Mouse (Mus musculus) MEL (cell line): ENCODE results near the gene Proca1. TPM values are rescaled to one million over a fixed set of nuclear protein-coding genes. Genes with fewer than 3 reads are reported as not detected.

Experiments used
- DNase-seq: peaks from one replicate; pipeline ENCODE4 v3.0.0; 2011; ENCODE audit warnings: low read depth, low spot score
- H3K27ac ChIP-seq: 2 replicates; pipeline ENCODE4 v1.5.1; 2012; ENCODE audit warnings: low read depth, mild to moderate bottlenecking, control low read depth, low read length, moderate library complexity; ENCODE audit not compliant: control insufficient read depth
- H3K27me3 ChIP-seq, 2 experiments: fragments of 150-350 bp in 1 of 2; sonication (generic) in 1 of 2; 2 replicates each; pipeline ENCODE4 v1.6.1; 2012; ENCODE audit warnings: low read length in 2 of 2, mild to moderate bottlenecking in 2 of 2, improper control_type of control experiment in 1 of 2, moderate library complexity in 1 of 2; ENCODE audit not compliant: insufficient read depth in 2 of 2, control insufficient read depth in 1 of 2
- H3K36me3 ChIP-seq, 2 experiments: 2 replicates each; pipeline ENCODE4 v1.6.1; 2012 to 2014; ENCODE audit warnings: low read length in 2 of 2, improper control_type of control experiment in 1 of 2, inconsistent platforms in 1 of 2, mild to moderate bottlenecking in 1 of 2; ENCODE audit not compliant: insufficient read depth in 2 of 2, control insufficient read depth in 1 of 2
- H3K4me1 ChIP-seq, 2 experiments: fragments of 150-350 bp in 1 of 2; sonication (generic) in 1 of 2; 2 replicates each; pipeline ENCODE4 v1.6.1; 2012; ENCODE audit warnings: low read length in 2 of 2, improper control_type of control experiment in 1 of 2, mild to moderate bottlenecking in 1 of 2; ENCODE audit not compliant: insufficient read depth in 2 of 2, control insufficient read depth in 1 of 2
- H3K4me3 ChIP-seq, 2 experiments: fragments of 150-350 bp in 1 of 2; sonication (generic) in 1 of 2; 2 replicates each; pipeline ENCODE4 v1.5.1; 2012; ENCODE audit warnings: low read depth in 2 of 2, low read length in 2 of 2, mild to moderate bottlenecking in 2 of 2, moderate library complexity in 2 of 2, control low read depth in 1 of 2, improper control_type of control experiment in 1 of 2; ENCODE audit not compliant: control insufficient read depth in 1 of 2, insufficient read depth in 1 of 2
- H3K79me2 ChIP-seq: 2 replicates; pipeline ENCODE4 v1.6.1; 2012; ENCODE audit warnings: mild to moderate bottlenecking, low read length, moderate library complexity; ENCODE audit not compliant: control insufficient read depth, poor library complexity, insufficient read depth
- H3K9ac ChIP-seq: 2 replicates; pipeline ENCODE4 v1.6.1; 2012; ENCODE audit warnings: low read depth, mild to moderate bottlenecking, control low read depth, low read length, moderate library complexity; ENCODE audit not compliant: control insufficient read depth, poor library complexity, severe bottlenecking
- H3K9me3 ChIP-seq: fragments of 150-350 bp; sonication (generic); replicated peaks from 2 replicates; pipeline ENCODE4 v1.6.1; 2012; ENCODE audit warnings: mild to moderate bottlenecking, low read length, improper control_type of control experiment, moderate library complexity; ENCODE audit not compliant: insufficient read depth
- BHLHE40 ChIP-seq: IDR thresholded peaks from 2 replicates; pipeline ENCODE4 v1.6.1; 2012; ENCODE audit warnings: low read depth, mild to moderate bottlenecking, inconsistent platforms, low read length, improper control_type of control experiment, borderline replicate concordance
- CHD1 ChIP-seq: IDR thresholded peaks from 2 replicates; pipeline ENCODE4 v1.6.1; 2012; ENCODE audit warnings: low read depth, mild to moderate bottlenecking, inconsistent platforms, low read length, improper control_type of control experiment
- CHD2 ChIP-seq: IDR thresholded peaks from 2 replicates; pipeline ENCODE4 v1.6.1; 2011; ENCODE audit warnings: low read length, improper control_type of control experiment
- CTCF ChIP-seq, 3 experiments: IDR thresholded peaks in 2 of 3; conservative IDR thresholded peaks in 1 of 3; 2 replicates each; pipeline ENCODE4 v1.5.1; 2011 to 2012; ENCODE audit warnings: low read length in 3 of 3, low read depth in 2 of 3, mild to moderate bottlenecking in 2 of 3, improper control_type of control experiment in 1 of 3, inconsistent platforms in 1 of 3, mixed read lengths in 1 of 3, moderate library complexity in 1 of 3; ENCODE audit not compliant: control insufficient read depth in 1 of 3, insufficient read depth in 1 of 3, poor library complexity in 1 of 3, severe bottlenecking in 1 of 3
- E2F4 ChIP-seq: IDR thresholded peaks from 2 replicates; pipeline ENCODE4 v1.6.1; 2011; ENCODE audit warnings: low read depth, low read length, improper control_type of control experiment, borderline replicate concordance
- ELF1 ChIP-seq: IDR thresholded peaks from 2 replicates; pipeline ENCODE4 v1.6.1; 2014; ENCODE audit warnings: low read depth, mild to moderate bottlenecking, inconsistent platforms, low read length, improper control_type of control experiment, moderate library complexity
- EP300 ChIP-seq, 2 experiments: IDR thresholded peaks; 2 replicates each; pipeline ENCODE4 v1.6.1; 2011; ENCODE audit warnings: improper control_type of control experiment in 2 of 2, low read length in 2 of 2, low read depth in 1 of 2, mild to moderate bottlenecking in 1 of 2
- GABPA ChIP-seq: IDR thresholded peaks from 2 replicates; pipeline ENCODE4 v1.6.1; 2012; ENCODE audit warnings: low read depth, mild to moderate bottlenecking, inconsistent platforms, low read length, improper control_type of control experiment, moderate library complexity
- HCFC1 ChIP-seq: IDR thresholded peaks from 2 replicates; pipeline ENCODE4 v1.6.1; 2012; ENCODE audit warnings: low read depth, mild to moderate bottlenecking, inconsistent platforms, low read length, improper control_type of control experiment, moderate library complexity
- JUND ChIP-seq: IDR thresholded peaks from 2 replicates; pipeline ENCODE4 v1.6.1; 2011; ENCODE audit warnings: low read depth, mild to moderate bottlenecking, improper control_type of control experiment, low read length
- KAT2A ChIP-seq: conservative IDR thresholded peaks from 2 replicates; pipeline ENCODE4 v1.6.1; 2012; ENCODE audit warnings: low read depth, low read length, improper control_type of control experiment, inconsistent platforms
- MAFK ChIP-seq: IDR thresholded peaks from 2 replicates; pipeline ENCODE4 v1.6.1; 2011; ENCODE audit warnings: low read depth, mild to moderate bottlenecking, low read length, improper control_type of control experiment, borderline replicate concordance
- MAX ChIP-seq: IDR thresholded peaks from 2 replicates; pipeline ENCODE4 v1.6.1; 2011; ENCODE audit warnings: low read length, improper control_type of control experiment
- MAZ ChIP-seq: IDR thresholded peaks from 2 replicates; pipeline ENCODE4 v1.6.1; 2012; ENCODE audit warnings: low read depth, mild to moderate bottlenecking, inconsistent platforms, low read length, improper control_type of control experiment
- MEF2A ChIP-seq: IDR thresholded peaks from 2 replicates; pipeline ENCODE4 v1.6.1; 2014; ENCODE audit warnings: low read depth, mild to moderate bottlenecking, inconsistent platforms, low read length, improper control_type of control experiment; ENCODE audit not compliant: poor library complexity, insufficient replicate concordance, severe bottlenecking; ENCODE audit errors: extremely low read depth
- MXI1 ChIP-seq: IDR thresholded peaks from 2 replicates; pipeline ENCODE4 v1.6.1; 2011; ENCODE audit warnings: mild to moderate bottlenecking, low read depth, low read length, improper control_type of control experiment
- MYB ChIP-seq: IDR thresholded peaks from 2 replicates; pipeline ENCODE4 v1.6.1; 2011; ENCODE audit warnings: mild to moderate bottlenecking, low read depth, low read length, improper control_type of control experiment
- MYC ChIP-seq: IDR thresholded peaks from 2 replicates; pipeline ENCODE4 v1.6.1; 2011; ENCODE audit warnings: low read depth, mild to moderate bottlenecking, low read length, improper control_type of control experiment, moderate library complexity
- NELFE ChIP-seq: IDR thresholded peaks from 2 replicates; pipeline ENCODE4 v1.6.1; 2011; ENCODE audit warnings: low read depth, low read length, improper control_type of control experiment
- NRF1 ChIP-seq: IDR thresholded peaks from 2 replicates; pipeline ENCODE4 v1.6.1; 2014; ENCODE audit warnings: low read depth, mild to moderate bottlenecking, inconsistent platforms, low read length, improper control_type of control experiment, moderate library complexity; ENCODE audit not compliant: poor library complexity, insufficient read depth, severe bottlenecking
- POLR2A ChIP-seq, 2 experiments: IDR thresholded peaks; 2 replicates each; pipeline ENCODE4 v1.6.1; 2011 to 2012; ENCODE audit warnings: low read length in 2 of 2, mild to moderate bottlenecking in 2 of 2, control low read depth in 1 of 2, improper control_type of control experiment in 1 of 2, low read depth in 1 of 2, moderate library complexity in 1 of 2; ENCODE audit not compliant: control insufficient read depth in 1 of 2, insufficient read depth in 1 of 2, poor library complexity in 1 of 2
- POLR2AphosphoS2 ChIP-seq: IDR thresholded peaks from 2 replicates; pipeline ENCODE4 v1.6.1; 2011; ENCODE audit warnings: low read length, improper control_type of control experiment
- POLR2AphosphoS5 ChIP-seq: IDR thresholded peaks from 2 replicates; pipeline ENCODE4 v1.6.1; 2012; ENCODE audit warnings: low read depth, borderline replicate concordance, mild to moderate bottlenecking, inconsistent platforms, low read length, moderate library complexity, mixed read lengths
- RAD21 ChIP-seq: IDR thresholded peaks from 2 replicates; pipeline ENCODE4 v1.6.1; 2011; ENCODE audit warnings: mild to moderate bottlenecking, low read depth, low read length, improper control_type of control experiment
- RCOR1 ChIP-seq: IDR thresholded peaks from 2 replicates; pipeline ENCODE4 v1.6.1; 2012; ENCODE audit warnings: low read depth, mild to moderate bottlenecking, inconsistent platforms, low read length, improper control_type of control experiment
- SIN3A ChIP-seq: IDR thresholded peaks from 2 replicates; pipeline ENCODE4 v1.6.1; 2012; ENCODE audit warnings: low read length, improper control_type of control experiment, inconsistent platforms
- SMC3 ChIP-seq: IDR thresholded peaks from 2 replicates; pipeline ENCODE4 v1.6.1; 2011; ENCODE audit warnings: low read depth, low read length, improper control_type of control experiment
- TAL1 ChIP-seq: IDR thresholded peaks from 2 replicates; pipeline ENCODE4 v1.6.1; 2012; ENCODE audit warnings: mild to moderate bottlenecking, inconsistent platforms, low read length, moderate library complexity, mixed read lengths
- TBP ChIP-seq: IDR thresholded peaks from 2 replicates; pipeline ENCODE4 v1.8.0; 2011; ENCODE audit warnings: low read depth, low read length, improper control_type of control experiment
- TCF12 ChIP-seq: IDR thresholded peaks from 2 replicates; pipeline ENCODE4 v1.6.1; 2014; ENCODE audit warnings: low read depth, mild to moderate bottlenecking, inconsistent platforms, low read length, improper control_type of control experiment, moderate library complexity
- UBTF ChIP-seq: IDR thresholded peaks from 2 replicates; pipeline ENCODE4 v1.6.1; 2012; ENCODE audit warnings: low read depth, mild to moderate bottlenecking, inconsistent platforms, low read length, improper control_type of control experiment, moderate library complexity, borderline replicate concordance; ENCODE audit not compliant: insufficient read depth
- USF1 ChIP-seq: IDR thresholded peaks from 2 replicates; pipeline ENCODE4 v1.6.1; 2014; ENCODE audit warnings: low read depth, mild to moderate bottlenecking, inconsistent platforms, low read length, improper control_type of control experiment, moderate library complexity
- USF2 ChIP-seq, 2 experiments: IDR thresholded peaks; 2 replicates each; pipeline ENCODE4 v1.6.1; 2011 to 2012; ENCODE audit warnings: improper control_type of control experiment in 2 of 2, low read length in 2 of 2, borderline replicate concordance in 1 of 2, inconsistent platforms in 1 of 2, low read depth in 1 of 2, mild to moderate bottlenecking in 1 of 2; ENCODE audit not compliant: insufficient read depth in 1 of 2
- ZKSCAN1 ChIP-seq: IDR thresholded peaks from 2 replicates; pipeline ENCODE4 v1.6.1; 2012; ENCODE audit warnings: low read depth, mild to moderate bottlenecking, inconsistent platforms, low read length, improper control_type of control experiment, moderate library complexity
- ZMIZ1 ChIP-seq: IDR thresholded peaks from 2 replicates; pipeline ENCODE4 v1.6.1; 2012; ENCODE audit warnings: low read depth, mild to moderate bottlenecking, inconsistent platforms, low read length, improper control_type of control experiment, moderate library complexity
- ZNF384 ChIP-seq: IDR thresholded peaks from 2 replicates; pipeline ENCODE4 v1.6.1; 2012; ENCODE audit warnings: low read depth, mild to moderate bottlenecking, inconsistent platforms, low read length, improper control_type of control experiment
- polyA plus RNA-seq, 2 experiments: library from polyadenylated mRNA; stranded (reverse) in 1 of 2; unstranded in 1 of 2; fragments of >175 nt in 1 of 2; fragments of >200 nt in 1 of 2; gene quantifications; 2 replicates each; pipeline versions ENCODE4 v1.2.1 to v1.2.4; 2012; ENCODE audit warnings: low replicate concordance in 2 of 2, low read depth in 1 of 2; ENCODE audit not compliant: insufficient read length in 2 of 2, insufficient read depth in 1 of 2, missing spikeins in 1 of 2
- total RNA-seq: library from RNA; depleted of rRNA; stranded (reverse); fragments of 300-350 nt; gene quantifications from 2 replicates; pipeline ENCODE4 v1.2.3, GENCODE M21; 2012

Gene Proca1
- total and polyA plus RNA-seq, 3 experiments, result 0.15 to 0.54 TPM; not detected in 1

DNA sequence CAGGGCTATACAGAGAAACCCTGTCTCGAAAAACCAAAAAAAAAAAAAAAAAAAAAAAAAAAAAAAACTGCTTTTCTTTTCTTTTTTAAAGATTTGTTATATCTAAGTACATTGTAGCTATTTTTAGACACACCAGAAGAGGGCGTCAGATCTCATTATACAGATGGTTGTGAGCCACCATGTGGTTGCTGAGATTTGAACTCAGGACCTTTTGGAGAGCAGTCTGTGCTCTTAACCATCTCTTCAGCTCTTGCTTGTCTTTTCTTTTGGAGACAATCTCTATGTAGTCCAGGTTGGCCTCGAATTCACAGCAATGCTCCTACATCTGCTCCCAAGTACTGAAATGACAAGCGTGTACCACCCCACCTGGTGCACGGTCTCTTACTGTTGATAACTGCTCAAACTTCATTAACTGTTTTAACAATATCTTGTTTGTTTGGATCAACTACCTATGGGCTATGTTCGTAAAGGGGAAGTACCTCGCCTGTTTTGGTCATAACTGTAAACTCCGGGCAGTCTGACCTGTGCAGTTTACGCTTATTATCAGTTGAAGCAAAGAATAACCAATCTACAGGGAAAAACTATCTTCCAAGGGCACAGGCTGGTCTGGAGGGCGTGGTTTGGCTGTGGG is 17.3 kb upstream of the Proca1 start:
- peak; percentile 98 for DNase-seq
- H3K4me3 ChIP-seq, result peak overlapping the region; percentile 60 to 67
- H3K9me3 ChIP-seq, result no peaks in the 10 kb centered on the region
- H3K9ac ChIP-seq, result peak overlapping the region; percentile 10; the same call in 1 of the 2 replicates
- H3K27me3 ChIP-seq, result no peaks in the 10 kb centered on the region
- H3K4me1 ChIP-seq, result peaks cover 0 to 11% of the 10 kb centered on the region in 2 experiments; a peak in 1 of 4 replicates
- peaks cover 8% of the 10 kb centered on the region for H3K79me2 ChIP-seq
- H3K27ac ChIP-seq, result peak overlapping the region; percentile 59
- H3K36me3 ChIP-seq, result peaks cover 0 to 19% of the 10 kb centered on the region in 2 experiments; a peak in 3 of 4 replicates
- TF ChIP-seq POLR2AphosphoS2 (no peak), NELFE (no peak), ZMIZ1 (no peak), SMC3 (no peak; the same call in 1 of the 2 replicates), MYB (no peak), MEF2A (peak; percentile 88; the same call in 1 of the 2 replicates), JUND (no peak), MXI1 (peak; percentile 60; the same call in 1 of the 2 replicates), USF2 (IDR thresholded peaks at IDR 0.05; ENCODE audit: borderline replicate concordance in 1 of 2, insufficient read depth in 1 of 2, low read depth in 1 of 2, low read length in 2 of 2) (no peak), EP300 (IDR thresholded peaks at IDR 0.05; ENCODE audit: low read depth in 1 of 2, low read length in 2 of 2) (0 out of 4 replicates have a peak, but pooled peaks of 1 of the 2 experiments have one; percentile 52), MAFK (no peak), ELF1 (no peak), CHD1 (0 out of 2 replicates have a peak, but pooled peaks have one; percentile 73), ZNF384 (peak; percentile 70), USF1 (no peak), RAD21 (no peak), POLR2A (IDR thresholded peaks at IDR 0.05; ENCODE audit: control insufficient read depth in 1 of 2, insufficient read depth in 1 of 2, low read depth in 1 of 2, low read length in 2 of 2, poor library complexity in 1 of 2) (no peak), HCFC1 (no peak), KAT2A (no peak), GABPA (no peak), POLR2AphosphoS5 (no peak), E2F4 (no peak), RCOR1 (no peak; the same call in none of the 2 replicates), MAZ (no peak), CTCF (IDR thresholded peaks at IDR 0.05 in 2 of 3, conservative IDR thresholded peaks at IDR 0.05 in 1 of 3; ENCODE audit: control insufficient read depth in 1 of 3, insufficient read depth in 1 of 3, low read depth in 2 of 3, low read length in 3 of 3, poor library complexity in 1 of 3, severe bottlenecking in 1 of 3) (peak in 2 of 3 experiments; percentile 37 to 55; a peak in 4 of 6 replicates), NRF1 (no peak), TAL1 (no peak), MAX (no peak; the same call in 1 of the 2 replicates), MYC (peak; percentile 90), TBP (no peak), SIN3A (no peak; the same call in 1 of the 2 replicates), TCF12 (no peak), ZKSCAN1 (no peak), BHLHE40 (no peak), UBTF (no peak), CHD2 (no peak)
